Mouse (Mus musculus) macrophage (primary cell): ENCODE results near the gene Ntsr1. TPM values are rescaled to one million over a fixed set of nuclear protein-coding genes. Genes with fewer than 3 reads are reported as not detected.

Experiments
- H3K27ac ChIP-seq: fragments of 350-480 bp; formaldehyde crosslinking; 2 replicates; pipeline ENCODE4 v1.9.0; 2021
- H3K36me3 ChIP-seq: fragments of 350-480 bp; formaldehyde crosslinking; 2 replicates; pipeline ENCODE4 v1.9.0; 2021; ENCODE audit errors: inconsistent target
- H3K4me3 ChIP-seq: fragments of 350-480 bp; formaldehyde crosslinking; 2 replicates; pipeline ENCODE4 v1.9.0; 2021; ENCODE audit errors: inconsistent target
- H3K79me2 ChIP-seq: fragments of 350-480 bp; formaldehyde crosslinking; 2 replicates; pipeline ENCODE4 v1.9.0; 2021; ENCODE audit errors: inconsistent target
- WGBS: methylation state at CpG from one replicate; pipeline ENCODE4 v1.1.7; 2026; ENCODE audit warnings: inconsistent platforms; ENCODE audit not compliant: missing documents; 5-methylcytosine and 5-hydroxymethylcytosine counted together
- polyA plus RNA-seq: library from polyadenylated mRNA; stranded (reverse); fragments of 250-400 nt; gene quantifications from 3 replicates; pipeline ENCODE4 v1.2.4, GENCODE M21; 2018; ENCODE audit warnings: inconsistent platforms

Ntsr1 gene
- polyA plus RNA-seq, 1 experiment from 2014 or later: not detected

GRCm38 (mm10) chr2:180522825-180523224 is 23.0 kb downstream of the Ntsr1 start:
- Histone ChIP-seq H3K27ac (no peak overlapping the region), H3K4me3 (no peak overlapping the region), H3K79me2 (no peaks in the 10 kb centered on the region), H3K36me3 (no peaks in the 10 kb centered on the region)
- WGBS: 71% methylated on average over 4 of the region's 4 CpGs

GRCm38 (mm10) chr2:180527447-180527846 is 27.7 kb downstream of the Ntsr1 start:
- Histone ChIP-seq H3K79me2 (no peaks in the 10 kb centered on the region), H3K4me3 (no peak overlapping the region), H3K27ac (no peak overlapping the region), H3K36me3 (no peaks in the 10 kb centered on the region)
- 70% methylated on average over 7 of the region's 7 CpGs for WGBS

DNA sequence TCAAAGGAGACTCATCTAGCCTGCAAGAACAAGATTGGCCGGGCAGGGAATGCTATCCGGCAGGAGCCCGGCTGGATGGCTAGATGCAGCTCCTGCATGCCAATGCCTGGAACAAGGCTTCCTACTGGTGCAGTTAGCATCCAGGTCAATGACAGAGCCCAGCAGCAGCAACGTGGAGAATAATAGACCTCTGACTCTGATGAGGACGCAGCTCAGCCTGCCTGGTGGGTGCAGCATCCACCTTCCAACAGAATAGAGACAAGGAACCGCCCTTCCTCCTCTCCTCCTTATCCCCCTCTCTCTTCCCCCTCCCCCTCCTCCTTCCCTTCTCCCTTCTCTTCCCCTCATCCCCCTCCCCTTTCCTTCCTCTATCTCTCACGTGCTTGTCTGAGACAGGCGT is 28.1 kb downstream of the Ntsr1 start:
- Histone ChIP-seq H3K79me2 (no peaks in the 10 kb centered on the region), H3K4me3 (no peak overlapping the region), H3K27ac (no peak overlapping the region), H3K36me3 (no peaks in the 10 kb centered on the region)
- WGBS: 30% methylated on average over 8 of the region's 8 CpGs

DNA sequence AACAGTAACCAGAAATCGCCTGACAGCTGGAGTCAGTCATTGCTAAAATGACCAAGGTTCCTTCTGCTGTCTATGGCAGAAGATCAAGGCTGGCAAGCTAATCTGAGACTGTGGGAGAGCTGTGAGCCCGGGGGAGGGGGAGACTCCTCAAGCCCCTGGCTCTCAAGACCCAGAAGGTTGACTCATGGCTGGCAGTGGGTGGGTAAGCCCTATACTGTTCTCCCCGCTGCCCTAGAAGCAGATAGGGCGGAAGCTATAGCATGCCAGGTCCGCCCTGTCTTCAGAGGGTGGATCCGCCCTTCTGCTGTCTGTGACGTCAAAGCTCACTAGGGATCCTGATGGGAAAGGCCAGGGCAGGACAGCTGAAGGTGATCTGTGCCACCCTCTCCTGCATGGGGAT is 30.4 kb downstream of the Ntsr1 start:
- Histone ChIP-seq H3K27ac (no peak overlapping the region), H3K79me2 (no peaks in the 10 kb centered on the region), H3K36me3 (no peaks in the 10 kb centered on the region), H3K4me3 (no peak overlapping the region)
- 75% methylated on average over 6 of the region's 7 CpGs for WGBS

- H3K27ac ChIP-seq: no peak overlapping the region
- no peak overlapping the region for H3K4me3 ChIP-seq
- no peaks in the 10 kb centered on the region for H3K79me2 ChIP-seq
- 67% methylated on average over 3 of the region's 3 CpGs for WGBS
- no peaks in the 10 kb centered on the region for H3K36me3 ChIP-seq
Observed at GRCm38 (mm10) chr2:180530584-180530983, 30.8 kb downstream of the Ntsr1 start.

GRCm38 (mm10) chr2:180531671-180532385 is 32.1 kb downstream of the Ntsr1 start:
- no peak overlapping the region for H3K4me3 ChIP-seq
- 88% methylated on average over 7 of the region's 7 CpGs for WGBS
- H3K36me3 ChIP-seq: no peaks in the 10 kb centered on the region
- no peaks in the 10 kb centered on the region for H3K79me2 ChIP-seq
- H3K27ac ChIP-seq: no peak overlapping the region

DNA sequence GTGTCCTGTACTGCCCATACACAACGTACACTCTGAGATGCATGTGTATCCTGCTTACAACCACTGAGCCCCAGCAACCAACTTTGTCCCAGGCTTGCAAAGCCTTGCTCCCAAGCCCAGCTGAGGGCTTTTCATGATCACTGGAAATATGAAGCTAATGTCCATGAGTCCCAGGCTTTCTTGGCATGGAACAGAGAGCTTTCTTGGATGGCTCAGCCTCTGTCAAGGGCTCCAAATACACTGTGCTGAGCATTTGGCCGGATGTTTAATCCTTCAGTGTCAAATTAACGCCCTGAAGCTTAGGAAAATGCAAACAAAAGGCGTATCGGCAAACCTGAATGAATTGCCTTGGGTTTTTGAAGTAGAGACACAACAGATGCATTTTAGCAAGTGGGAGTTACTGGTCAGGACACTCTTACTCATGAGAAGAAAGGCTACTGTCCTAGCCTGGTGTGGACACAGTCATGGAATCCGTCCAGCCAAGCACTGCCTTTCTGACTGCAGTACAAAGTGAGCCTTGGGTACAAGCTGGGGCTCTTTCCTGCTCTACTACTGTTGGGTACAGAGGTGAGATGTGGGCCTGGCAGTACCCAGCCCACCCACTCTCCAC is 32.7 kb downstream of the Ntsr1 start:
- H3K4me3 ChIP-seq: no peak overlapping the region
- no peak overlapping the region for H3K27ac ChIP-seq
- 93% methylated on average over 6 of the region's 6 CpGs for WGBS
- H3K36me3 ChIP-seq: no peaks in the 10 kb centered on the region
- H3K79me2 ChIP-seq: no peaks in the 10 kb centered on the region

DNA sequence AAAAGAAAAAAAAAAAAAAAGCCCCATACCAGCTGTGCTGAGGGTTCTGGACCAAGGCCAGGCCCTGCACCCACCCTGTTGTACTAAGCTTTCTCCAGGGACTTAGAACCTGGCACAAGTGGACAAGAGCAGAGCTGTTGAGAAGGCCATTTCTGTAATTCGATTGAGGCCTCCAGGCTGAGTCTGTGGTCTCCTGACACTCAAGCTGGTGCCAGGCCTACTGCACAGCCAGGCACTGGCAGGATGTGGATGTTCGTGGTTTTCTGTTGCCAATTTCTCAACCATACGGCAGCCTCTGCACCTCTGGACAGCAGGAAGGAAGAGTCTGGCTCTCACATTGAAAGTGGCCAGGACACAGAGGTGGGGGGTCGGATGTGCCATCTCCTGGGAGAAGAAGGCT is 33.5 kb downstream of the Ntsr1 start:
- Histone ChIP-seq H3K79me2 (no peaks in the 10 kb centered on the region), H3K27ac (no peak overlapping the region), H3K36me3 (no peaks in the 10 kb centered on the region), H3K4me3 (no peak overlapping the region)
- WGBS: 7% methylated on average over 4 of the region's 4 CpGs

DNA sequence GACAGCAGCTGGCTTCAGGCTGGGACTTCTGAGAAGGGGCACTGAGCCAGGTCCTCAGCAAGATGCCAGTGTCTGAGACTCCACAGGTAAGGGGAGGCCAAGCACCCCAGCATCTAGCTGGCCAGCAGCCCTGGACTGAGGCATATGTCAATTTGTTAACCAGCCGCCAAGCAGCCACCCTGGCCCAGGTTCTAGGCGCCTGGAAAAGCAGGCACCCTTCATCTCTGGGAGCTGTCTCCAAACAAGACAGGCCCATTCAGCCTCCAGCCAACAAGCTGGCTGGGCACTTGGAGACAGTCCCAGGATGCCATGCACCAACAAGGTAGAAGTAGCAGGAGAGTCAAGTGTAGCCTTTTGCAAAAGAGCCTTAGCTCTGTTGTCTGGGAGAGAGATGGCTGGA is 43.9 kb downstream of the Ntsr1 start:
- 96% methylated on average over 2 of the region's 2 CpGs for WGBS
- no peak overlapping the region for H3K27ac ChIP-seq
- H3K4me3 ChIP-seq: no peak overlapping the region
- no peaks in the 10 kb centered on the region for H3K79me2 ChIP-seq
- H3K36me3 ChIP-seq: no peaks in the 10 kb centered on the region

GRCm38 (mm10) chr2:180545046-180545445 is 45.3 kb downstream of the Ntsr1 start:
- 51% methylated on average over 18 of the region's 18 CpGs for WGBS
- Histone ChIP-seq H3K4me3 (no peak overlapping the region), H3K36me3 (no peaks in the 10 kb centered on the region), H3K27ac (no peak overlapping the region), H3K79me2 (no peaks in the 10 kb centered on the region)

DNA sequence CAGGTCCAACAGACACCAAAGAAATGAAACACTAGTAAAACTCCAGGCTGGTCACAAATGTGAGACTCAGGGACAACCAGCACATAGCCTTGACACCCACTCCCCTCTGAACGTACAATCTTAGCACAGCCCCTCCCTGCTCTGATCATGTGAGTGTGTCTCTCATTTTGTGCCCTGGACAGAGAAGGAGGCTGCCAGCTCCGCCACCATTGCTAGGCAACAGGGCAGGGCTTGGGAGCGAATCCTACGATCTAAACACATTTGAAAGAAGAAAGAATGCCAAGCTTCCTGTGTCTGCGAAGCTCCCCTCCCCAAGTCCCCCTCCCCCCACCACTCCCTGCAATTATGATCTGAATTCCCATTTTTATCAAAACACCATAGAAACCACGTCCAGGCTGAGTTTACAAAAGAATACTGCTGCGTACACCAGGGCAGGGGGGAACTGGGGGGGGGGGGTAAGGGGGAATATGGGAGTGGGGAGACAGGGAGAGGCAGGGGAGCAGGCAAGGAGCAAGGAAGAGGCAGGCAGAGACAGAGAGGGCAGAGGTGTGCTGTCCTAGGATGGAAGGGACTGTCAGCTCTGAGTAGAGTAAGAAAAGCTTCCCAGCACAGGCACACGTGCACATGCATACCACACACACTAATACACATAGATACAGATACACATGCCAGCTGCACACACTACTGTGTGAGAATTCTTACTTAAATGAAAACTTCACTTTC is 47.8 kb downstream of the Ntsr1 start:
- Histone ChIP-seq H3K36me3 (no peaks in the 10 kb centered on the region), H3K27ac (no peak overlapping the region), H3K79me2 (no peaks in the 10 kb centered on the region), H3K4me3 (no peak overlapping the region)
- WGBS: 57% methylated on average over 8 of the region's 8 CpGs

- 85% methylated on average over 3 of the region's 3 CpGs for WGBS
- Histone ChIP-seq H3K36me3 (no peaks in the 10 kb centered on the region), H3K79me2 (no peaks in the 10 kb centered on the region), H3K27ac (no peak overlapping the region), H3K4me3 (no peak overlapping the region)
Observed at GRCm38 (mm10) chr2:180552340-180552739, 52.6 kb downstream of the Ntsr1 start.

- Histone ChIP-seq H3K36me3 (no peaks in the 10 kb centered on the region), H3K27ac (no peak overlapping the region), H3K4me3 (no peak overlapping the region), H3K79me2 (no peaks in the 10 kb centered on the region)
- WGBS: 56% methylated on average over 3 of the region's 3 CpGs
Observed at GRCm38 (mm10) chr2:180555219-180555618, 55.4 kb downstream of the Ntsr1 start.

GRCm38 (mm10) chr2:180556470-180556869 is 56.7 kb downstream of the Ntsr1 start:
- Histone ChIP-seq H3K4me3 (no peak overlapping the region), H3K27ac (no peak overlapping the region), H3K36me3 (no peaks in the 10 kb centered on the region), H3K79me2 (no peaks in the 10 kb centered on the region)
- 33% methylated on average over 3 of the region's 3 CpGs for WGBS

- H3K4me3 ChIP-seq: no peak overlapping the region
- WGBS: 59% methylated on average over 5 of the region's 5 CpGs
- no peaks in the 10 kb centered on the region for H3K79me2 ChIP-seq
- H3K36me3 ChIP-seq: no peaks in the 10 kb centered on the region
- no peak overlapping the region for H3K27ac ChIP-seq
Observed at GRCm38 (mm10) chr2:180560245-180560644, 60.5 kb downstream of the Ntsr1 start.
